Mouse (Mus musculus) c-Kit-positive CD71-positive TER-119-positive erythroid progenitor cells, embryonic 14.5 days (primary cell): Measurements from ENCODE around the gene 4930518I15Rik.
"Not testable (repeated sequence)": the region's sequence is repeated elsewhere in the genome, so short reads cannot be mapped to it uniquely, and the experiment has no call there.

Source experiments
- DNase-seq: peaks from one replicate; pipeline ENCODE4 v3.0.0-alpha.2; 2013; ENCODE audit warnings: low spot score

4930518I15Rik gene

DNA sequence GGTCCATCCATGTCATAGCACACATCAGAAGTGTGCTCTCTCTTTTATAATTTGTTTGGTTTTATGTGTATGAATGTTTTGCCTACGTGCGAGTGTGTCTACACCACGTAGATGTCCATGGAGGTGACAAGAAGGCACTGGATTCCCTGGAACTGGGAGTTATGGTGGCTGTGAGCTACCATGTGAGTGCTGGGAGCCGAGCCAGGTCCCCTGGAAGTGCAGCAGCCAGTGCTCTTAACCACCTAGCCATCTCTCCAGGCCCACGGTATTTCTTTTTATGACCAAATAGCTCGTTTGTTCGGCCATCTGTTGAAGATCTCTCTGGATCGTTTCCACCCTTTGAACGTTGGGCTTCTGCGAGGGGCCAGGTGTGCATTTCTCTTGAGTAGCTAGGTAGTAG lies 14.4 kb downstream of the 4930518I15Rik start:
- no peak for DNase-seq

DNA sequence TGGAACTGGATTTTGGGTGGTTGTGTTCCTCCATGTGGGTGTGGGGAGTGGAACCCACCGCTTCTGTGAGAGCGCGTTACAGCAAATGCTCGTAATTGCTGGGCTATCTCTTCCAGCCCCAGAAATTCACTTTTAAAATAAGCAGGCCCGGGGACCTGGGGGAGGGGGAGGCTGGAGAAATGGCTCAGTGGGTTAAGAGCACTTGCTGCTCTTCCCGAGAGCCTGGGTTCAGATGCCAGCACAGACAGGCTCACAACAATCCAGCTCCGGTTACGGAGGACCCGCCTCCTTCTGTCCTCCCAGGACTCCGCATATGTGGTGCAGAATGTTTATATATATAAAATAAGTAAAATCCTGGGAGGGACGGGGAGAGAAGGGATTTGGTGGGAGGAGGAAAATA lies 15.0 kb downstream of the 4930518I15Rik start:
- no peak for DNase-seq

DNA sequence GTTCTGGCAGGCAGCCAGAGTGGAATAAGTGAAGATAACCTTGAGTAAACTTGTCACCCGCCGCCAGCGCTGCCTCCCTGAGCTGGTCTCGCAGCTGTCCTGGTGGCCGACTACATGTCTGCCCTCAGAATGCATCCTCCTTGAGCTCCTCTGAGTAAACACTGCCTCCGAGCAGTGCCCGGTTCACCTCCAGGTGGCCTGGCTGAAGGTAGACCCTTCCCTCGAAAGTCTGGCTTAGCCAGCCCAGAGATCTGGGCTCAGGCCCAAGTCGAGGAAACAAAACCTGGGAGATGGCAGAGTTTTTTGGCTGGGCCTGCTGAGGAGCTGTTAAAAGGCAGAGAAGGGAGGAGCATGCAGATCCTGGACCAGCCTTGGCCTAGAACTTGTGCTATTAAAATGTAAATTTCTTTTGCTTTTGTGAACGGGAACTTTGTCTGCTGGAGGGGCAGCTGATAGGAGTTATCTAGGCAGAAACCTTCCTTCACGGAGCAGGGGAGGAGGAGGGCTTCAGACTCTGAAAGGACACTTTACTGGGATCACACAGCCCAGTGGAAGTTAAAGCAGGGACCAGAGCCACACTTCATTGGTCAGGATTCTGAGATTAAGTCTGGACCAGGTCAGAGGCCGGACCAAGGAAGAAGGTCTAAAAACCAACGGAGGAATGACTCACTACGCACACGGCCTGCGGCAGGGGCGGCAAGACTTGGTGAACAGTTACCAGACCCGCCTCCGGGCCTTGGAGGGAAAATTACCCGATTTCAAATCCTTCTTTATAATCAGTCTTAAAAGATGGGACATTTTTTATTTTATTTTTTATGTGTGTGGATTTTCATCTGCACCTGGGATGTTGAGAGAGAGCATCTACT lies 15.7 kb downstream of the 4930518I15Rik start:
- DNase-seq: peak; percentile 59

DNA sequence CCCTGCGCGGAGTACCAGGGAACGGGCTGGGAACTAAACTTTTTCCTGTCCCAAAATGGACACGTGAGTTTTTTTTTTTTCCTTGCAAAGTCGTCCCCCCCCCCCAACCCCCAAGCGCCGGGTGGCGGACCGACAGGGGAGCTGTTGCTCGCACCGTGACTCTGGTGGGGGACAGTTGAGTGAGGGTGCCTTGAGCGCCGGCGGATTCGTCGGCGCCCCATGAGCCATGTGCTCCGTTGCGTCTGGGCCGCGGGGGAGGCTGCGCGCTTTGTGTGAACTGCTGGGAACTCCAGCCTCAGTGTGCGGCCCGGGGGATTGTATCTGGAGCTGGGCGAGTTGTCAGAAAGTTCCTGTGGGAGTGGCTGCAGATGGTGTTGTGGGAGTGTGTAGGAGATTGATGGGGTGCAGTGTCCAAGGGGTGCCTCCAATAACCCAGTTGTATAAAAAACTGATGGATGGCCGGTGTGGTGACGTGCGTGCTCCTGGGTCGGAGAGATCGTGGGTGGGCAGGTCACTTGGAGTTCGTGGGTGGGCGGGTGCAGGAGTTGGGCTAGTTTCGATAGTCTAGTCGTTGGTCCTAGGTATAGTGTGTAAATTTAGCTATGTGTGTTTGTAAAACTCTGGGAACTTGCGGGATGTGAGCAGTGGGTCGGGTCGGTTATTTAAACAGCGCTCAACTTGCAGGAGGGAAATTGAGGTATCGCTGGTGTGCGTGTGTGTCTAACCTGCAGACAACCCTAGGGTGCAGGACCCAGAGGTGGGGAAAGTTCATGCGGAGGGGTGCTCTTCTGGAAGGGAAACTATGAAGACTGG lies 16.5 kb downstream of the 4930518I15Rik start:
- DNase-seq: peak; percentile 54

DNA sequence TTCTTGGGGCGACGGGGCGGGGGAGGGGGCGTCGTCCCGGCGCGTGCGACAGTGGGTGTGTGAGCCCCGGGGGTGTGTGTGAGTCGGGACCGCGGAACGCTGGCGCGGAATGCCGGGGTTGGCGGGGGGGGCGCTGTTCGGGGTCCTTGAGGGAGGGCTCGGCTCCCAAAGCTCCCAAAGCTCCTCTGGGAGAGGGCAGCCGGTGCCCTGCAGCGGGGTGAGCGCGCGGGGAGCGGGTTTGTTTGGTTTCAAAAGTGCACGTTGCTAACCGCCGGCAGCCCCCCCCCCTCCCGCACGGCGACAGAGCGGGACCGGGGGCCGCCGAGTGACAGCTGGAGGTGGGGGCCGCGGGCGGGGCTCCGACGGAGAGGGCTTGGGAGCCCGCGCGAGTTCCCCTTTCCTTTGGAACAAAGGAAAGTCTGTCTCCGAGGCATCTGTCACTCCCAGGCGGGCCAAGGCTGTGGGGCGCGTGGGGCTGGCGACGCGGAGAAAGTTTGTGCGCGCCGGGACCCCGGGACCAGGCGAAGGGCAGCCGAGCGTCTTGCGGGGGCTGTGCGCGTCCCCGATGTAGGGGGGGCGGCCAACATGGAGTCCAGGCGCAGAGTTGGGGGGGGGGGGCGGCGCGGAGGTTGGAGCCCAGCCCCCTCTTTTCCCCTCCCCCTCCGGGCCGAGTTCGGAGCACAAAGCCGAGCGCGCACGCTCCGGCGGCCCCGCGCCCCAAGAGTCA lies 17.3 kb downstream of the 4930518I15Rik start:
- no peak for DNase-seq

DNA sequence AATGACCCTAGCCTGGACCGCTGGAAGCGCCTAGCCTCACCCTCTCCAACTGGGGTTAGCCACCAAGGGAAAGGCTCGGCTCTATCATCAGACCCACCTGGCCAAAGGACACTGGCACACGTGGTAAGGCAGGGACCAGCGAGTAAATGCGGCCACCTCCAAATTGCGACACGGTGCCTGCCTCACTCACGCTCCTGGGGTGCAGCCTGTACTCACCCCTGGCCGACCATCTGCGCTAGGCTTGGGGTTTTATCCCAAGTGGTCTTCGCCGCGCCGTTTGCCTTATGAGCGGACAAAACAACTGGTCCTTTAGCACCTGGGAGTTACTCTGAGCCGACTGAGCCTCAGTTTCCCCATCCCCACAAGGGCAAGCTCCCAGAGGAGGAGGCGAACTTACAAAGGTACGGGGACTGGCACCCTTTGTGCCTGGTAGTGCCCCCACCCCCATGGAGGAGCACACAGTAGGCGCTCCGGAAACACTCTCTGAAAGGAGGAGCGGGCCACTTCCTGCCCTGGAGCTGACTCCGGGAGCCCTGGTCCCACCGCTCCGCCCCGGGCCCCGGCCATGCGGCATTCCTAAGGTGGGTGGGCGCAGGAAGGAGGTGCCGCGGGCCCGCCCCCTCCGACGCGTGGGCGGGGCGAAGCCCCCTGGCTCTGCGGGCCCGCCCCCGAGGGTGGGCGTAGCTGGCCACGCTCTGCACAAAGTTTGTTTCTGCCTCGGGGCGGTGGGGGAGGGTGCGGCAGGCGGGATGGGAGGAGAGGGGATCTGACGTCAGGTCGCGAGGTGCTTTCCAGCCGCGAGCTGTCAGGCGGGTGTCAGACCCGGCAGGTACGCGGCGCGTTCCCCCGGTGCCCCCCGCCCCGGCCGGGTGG lies 18.2 kb downstream of the 4930518I15Rik start, which contains the start of gene Tgif2:
Gene Tgif2 (plus strand): TSS at position 689 of the 873 bp plus-strand sequence.
- DNase-seq: peak; percentile 50

DNA sequence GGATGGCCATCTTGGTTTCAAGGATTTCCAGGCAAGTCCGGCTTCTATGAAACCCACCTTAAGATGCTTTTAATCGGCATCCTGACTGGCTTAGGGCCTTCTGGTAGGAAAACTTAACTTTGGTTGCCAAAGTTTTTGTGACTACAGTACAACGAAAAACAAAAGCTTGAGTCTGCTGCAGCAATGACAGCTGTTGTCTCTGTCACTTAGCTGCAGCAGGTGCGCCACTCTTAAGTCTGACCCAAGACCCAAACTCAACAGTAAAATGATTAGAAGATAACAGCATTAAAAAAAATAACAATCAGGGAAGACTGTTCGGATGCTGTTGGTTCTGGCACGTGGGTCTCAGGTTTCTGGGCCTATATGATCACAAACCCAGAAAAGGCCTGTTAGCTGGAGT lies 18.9 kb downstream of the 4930518I15Rik start:
- DNase-seq: no peak

DNA sequence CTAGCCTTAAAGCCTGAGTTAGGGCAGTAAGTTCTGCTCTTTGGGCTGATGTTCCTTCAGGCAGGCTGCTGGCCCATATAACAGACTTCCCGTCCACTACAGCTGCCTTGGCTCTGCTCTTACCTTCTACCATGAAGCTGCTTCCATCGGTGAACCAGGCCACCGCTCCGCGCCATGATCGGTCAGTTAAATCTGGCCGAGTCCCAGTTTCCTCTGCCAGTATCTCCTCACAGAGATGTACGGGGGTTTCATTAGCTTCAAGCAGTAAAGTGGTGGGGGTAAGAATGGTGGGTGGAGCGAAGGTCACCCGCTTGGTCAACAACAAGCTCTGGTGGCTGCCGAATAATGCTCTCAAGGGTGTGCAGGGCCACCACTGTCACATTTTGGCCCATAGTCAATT lies 23.4 kb downstream of the 4930518I15Rik start:
- DNase-seq: no peak

DNA sequence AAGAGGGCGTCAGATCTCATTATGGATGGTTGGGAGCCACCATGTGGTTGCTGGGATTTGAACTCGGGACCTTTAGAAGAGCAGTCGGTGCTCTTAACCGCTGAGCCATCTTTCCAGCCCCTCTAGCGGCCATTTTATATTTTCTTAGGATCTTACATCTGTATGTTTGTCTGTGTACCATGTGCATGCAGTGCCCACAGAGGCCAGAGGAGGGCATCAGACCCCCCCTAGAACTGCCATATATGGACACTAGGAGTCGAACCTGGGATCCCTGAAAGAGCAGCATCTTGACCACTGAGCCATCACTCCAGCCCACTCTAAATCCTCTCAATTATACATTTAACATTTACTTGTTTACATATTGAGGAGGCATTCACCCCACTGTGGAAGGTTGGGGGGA lies 32.6 kb downstream of the 4930518I15Rik start:
- DNase-seq: not testable (repeated sequence)

DNA sequence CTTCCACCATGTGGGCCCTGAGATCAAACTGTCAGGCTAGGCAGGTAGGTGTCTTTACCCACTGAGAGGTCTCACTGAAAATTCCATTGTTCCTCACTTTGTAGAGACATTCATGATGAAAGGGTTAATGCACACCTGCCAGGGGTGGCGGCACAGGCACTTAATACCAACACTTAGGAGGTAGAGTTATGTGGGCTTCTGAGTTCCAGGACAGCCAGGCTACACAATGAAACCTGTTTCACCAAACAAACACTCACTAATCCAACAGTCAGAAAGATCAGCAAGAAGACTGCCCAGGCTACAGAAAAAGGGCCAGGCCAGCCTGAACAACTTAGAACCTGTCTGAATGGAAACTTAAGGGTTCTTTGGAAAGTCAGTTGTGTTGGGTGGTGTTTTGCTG lies 41.6 kb downstream of the 4930518I15Rik start:
- DNase-seq: no peak

DNA sequence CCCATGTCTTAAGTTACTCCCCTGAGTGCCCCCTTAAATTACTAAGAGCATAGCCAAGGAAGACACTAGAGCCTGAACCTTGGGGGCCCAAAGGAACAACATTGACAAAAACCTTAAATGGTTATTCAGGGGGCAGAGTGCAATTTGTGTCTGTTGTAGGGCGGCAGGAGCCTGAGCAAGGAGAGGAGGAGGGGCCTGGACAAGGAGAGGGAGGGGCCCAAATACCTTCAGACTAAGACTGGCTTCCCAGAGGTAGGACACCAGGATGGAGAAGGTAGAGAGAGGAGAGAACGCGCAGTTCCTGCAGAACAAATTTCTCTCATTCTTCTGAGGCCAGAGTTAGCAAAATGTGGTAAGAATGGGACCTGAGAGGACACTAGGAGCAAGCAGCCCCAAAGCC lies 42.3 kb downstream of the 4930518I15Rik start:
- no peak for DNase-seq

DNA sequence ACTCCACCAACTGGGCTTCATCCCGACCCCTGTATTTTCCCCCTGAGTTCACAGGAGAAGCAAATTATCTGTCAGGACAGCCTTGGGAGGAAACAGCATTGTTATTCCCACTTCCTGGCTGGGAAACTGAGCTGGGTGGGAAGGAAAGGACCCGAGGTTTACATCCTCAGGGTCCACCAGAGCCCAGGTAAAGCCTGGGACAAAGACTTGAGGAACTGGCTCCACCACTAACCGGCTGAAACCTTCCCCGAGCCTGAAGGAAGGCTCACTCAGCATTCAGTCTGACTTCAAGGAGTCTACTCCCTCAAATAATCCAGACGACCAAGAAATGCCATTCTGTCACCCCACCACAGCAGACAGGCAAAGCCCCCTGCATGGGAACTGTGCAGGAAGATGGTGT lies 42.9 kb downstream of the 4930518I15Rik start:
- no peak for DNase-seq

DNA sequence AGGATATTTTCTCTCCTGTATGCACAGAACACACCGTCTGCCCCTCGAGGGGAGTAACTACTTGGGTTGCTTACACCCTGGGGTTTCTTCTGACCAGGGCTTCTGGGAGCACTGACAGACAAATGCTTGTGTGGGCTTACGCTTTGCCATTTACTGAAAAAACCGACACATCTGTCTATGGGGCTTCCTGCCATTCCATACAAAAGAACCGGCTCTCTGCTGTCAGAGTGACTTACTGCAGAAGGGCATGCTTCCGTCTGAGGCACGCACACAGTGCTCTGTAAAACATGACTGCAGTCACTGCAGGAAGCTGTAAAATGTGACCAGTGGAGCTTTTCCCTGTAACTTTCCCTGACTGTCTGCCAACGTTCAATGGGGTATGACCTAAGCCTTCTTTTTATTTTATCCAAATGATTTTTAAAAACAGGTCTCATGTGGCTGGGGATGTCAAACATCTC lies 43.4 kb downstream of the 4930518I15Rik start:
- no peak for DNase-seq

DNA sequence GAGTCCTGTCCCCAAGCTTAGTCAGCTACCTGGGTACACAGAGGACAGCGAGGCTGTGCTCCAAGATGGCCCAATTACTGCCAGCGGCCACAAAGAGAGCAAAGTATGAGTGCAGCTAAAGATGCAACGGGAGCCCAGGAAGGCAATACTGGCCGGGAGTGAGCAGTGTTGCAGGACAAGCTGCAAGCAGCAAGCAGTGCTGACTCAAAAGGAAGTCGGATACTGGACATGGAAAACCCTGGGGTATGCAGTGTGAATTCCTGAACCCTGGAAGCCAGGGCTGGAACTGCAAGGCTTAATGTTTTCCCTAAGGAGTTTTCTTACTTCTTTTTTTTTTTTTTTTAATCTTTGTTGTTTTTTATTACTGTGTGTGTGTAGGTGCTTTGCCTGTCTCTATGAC lies 46.2 kb downstream of the 4930518I15Rik start:
- DNase-seq: no peak

DNA sequence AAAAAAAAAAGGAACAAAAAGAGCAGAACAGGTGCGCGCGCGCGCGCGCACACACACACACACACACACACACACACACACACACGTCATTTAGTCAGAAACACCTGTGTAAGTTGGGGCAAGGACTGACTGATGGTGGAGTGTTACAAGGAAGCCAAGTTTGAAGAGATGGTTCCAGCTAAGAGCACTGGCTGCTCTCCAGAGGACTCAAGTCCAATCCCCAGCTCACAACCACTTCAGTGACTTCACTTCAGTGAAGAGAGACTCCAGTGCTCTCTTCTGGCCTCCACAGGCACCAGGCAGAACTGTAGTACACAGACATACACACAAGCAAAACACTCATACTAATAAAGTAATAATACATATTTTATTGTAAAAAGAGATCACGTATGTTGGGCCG lies 47.0 kb downstream of the 4930518I15Rik start:
- no peak for DNase-seq

DNA sequence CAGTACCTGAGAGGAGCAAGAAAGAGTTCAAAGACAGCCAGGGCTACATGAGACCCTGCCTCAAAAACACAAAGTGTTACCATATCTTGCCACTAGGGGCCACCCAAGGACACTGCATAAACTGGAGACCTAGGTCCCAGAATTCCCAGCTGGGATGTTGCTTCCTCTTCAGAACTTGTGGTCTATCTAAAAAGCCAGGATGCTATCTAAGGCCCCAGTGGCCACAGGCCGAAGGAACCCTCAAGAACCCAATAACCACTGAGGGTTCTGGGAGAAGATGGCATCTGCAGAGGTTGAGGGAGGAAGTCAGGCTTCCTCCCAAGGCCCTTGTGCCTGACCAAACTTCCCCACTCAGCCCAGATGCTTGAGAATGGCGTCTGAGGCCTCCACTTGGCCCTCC lies 48.2 kb downstream of the 4930518I15Rik start:
- DNase-seq: peak; percentile 20

DNA sequence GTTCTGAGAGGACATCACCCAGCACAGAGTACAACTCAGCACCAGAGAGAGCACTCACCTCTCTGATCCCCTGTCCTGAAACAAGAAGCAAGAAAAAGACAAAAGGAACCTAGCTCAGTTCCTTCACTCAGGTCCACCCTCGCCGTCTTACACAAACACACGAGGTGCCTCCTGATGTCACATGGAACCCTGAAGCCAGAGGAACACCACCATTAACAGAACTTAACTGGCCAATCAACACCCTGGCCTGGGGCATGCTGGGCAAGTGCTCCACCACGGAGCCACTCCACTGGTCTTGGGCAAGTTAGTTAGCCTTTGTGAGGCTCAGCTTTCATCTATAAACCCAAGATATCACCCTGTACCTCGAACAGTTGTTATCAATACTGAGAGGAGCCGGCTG lies 50.9 kb downstream of the 4930518I15Rik start:
- DNase-seq: no peak
